Mouse (Mus musculus): ENCODE data around the gene Hsph1. TPM values are rescaled to one million over a fixed set of nuclear protein-coding genes. Genes with fewer than 3 reads are reported as not detected.

Gene Hsph1
- total and polyA plus RNA-seq, 3 experiments: 57.5 to 156 (median 80.9) TPM

DNA sequence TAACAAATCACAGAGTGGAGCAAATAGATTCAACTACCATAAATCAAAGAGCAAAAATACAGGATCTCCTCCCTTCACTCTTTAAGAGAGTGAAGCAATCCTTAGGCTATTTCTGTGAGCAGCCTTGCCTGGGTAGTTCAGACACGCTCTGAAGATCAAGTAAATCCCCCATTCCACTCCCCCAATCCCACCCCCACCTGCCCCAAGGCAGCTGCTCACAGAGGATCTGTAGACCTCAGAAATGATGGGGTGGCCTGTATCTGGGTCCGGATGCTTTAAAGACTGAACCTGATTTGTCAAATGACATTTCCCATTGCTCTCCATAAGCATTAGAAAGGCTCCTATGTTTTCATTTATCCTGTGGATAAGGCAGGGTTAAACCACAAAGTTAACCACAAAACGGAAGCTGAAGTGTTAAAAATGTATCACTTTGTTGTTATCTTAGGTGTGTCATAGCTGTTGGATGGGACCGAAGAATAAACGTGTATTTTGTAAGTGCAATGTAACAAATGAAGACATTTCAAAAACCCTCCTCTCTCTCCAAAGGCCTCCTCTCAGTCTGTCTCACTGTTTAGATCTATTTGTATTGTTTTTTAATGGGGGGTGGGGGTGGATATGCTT, 53.4 kb downstream of the Hsph1 start:
- no peak for TF ChIP-seq MXI1 (IDR thresholded peaks at IDR 0.05; ENCODE audit: low read depth, low read length)
- no peak for TF ChIP-seq ZKSCAN1 (IDR thresholded peaks at IDR 0.05; ENCODE audit: borderline replicate concordance, low read depth, low read length)
- TF ChIP-seq IRF4 (IDR thresholded peaks at IDR 0.05; ENCODE audit: low read depth, low read length): no peak
- Histone ChIP-seq H3K9ac (ENCODE audit: insufficient read depth, low read depth) (no peak overlapping the region), H3K4me2 (ENCODE audit: insufficient read depth, low read depth, poor library complexity, severe bottlenecking) (no peak overlapping the region), H3K36me3 (replicated peaks in 1 of 2; ENCODE audit: control insufficient read depth in 1 of 2, insufficient read depth in 1 of 2, low read length in 1 of 2) (no peaks in the 10 kb centered on the region), H3K79me2 (replicated peaks; ENCODE audit: control insufficient read depth, extremely low read depth, insufficient read depth, poor library complexity, severe bottlenecking) (no peaks in the 10 kb centered on the region), H3K4me3 (replicated peaks in 1 of 3; ENCODE audit: low read depth in 2 of 3, low read length in 2 of 3, poor library complexity in 1 of 3) (no peak overlapping the region), H3K4me1 (ENCODE audit: control insufficient read depth in 1 of 2, insufficient read depth in 2 of 2) (peaks cover 0 to 3% of the 10 kb centered on the region in 2 experiments; a peak in 1 of 4 replicates), H3K9me3 (replicated peaks; ENCODE audit: low read length) (no peaks in the 10 kb centered on the region), H3K27ac (ENCODE audit: insufficient read depth, low read depth) (no peak overlapping the region), H3K27me3 (replicated peaks) (no peaks in the 10 kb centered on the region)
- in situ Hi-C loops (cut with MboI; ENCODE audit: low pct_ligation_motif_present, low pct_unique_long_range_greater_than_20kb, low sequenced_read_pairs): no loop called here
- dilution Hi-C loops (cut with MboI; ENCODE audit: extremely low pct_ligation_motif_present, extremely low pct_unique_long_range_greater_than_20kb, low sequenced_read_pairs): no loop called here
- DNase-seq (ENCODE audit: extremely low read depth): no peak

DNA sequence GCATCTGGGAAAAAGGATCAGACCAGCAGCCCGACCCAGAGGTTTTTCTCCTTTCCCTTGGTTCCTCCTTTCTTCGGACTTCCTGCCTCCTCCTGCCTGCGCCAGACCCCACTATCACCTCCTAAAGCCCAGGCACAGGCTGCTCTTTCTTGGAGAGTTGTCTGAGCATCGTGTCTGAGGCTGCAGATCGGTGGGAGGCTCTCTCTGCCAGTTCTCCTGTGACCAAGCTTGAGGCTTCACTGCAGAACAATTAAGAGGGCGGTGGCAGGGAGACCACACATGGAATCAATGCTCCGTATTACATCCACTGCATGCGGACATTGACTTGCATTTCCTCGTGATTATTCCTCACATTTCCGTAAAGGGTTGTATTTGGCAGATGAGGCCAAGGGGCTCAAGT, 58.7 kb downstream of the Hsph1 start:
- DNase-seq (ENCODE audit: extremely low read depth): no peak
- H3K4me1 ChIP-seq (ENCODE audit: control insufficient read depth in 1 of 2, insufficient read depth in 2 of 2): no peaks in the 10 kb centered on the region
- H3K27me3 ChIP-seq (replicated peaks): no peaks in the 10 kb centered on the region
- H3K9me3 ChIP-seq (replicated peaks; ENCODE audit: low read length): no peaks in the 10 kb centered on the region
- dilution Hi-C loops (cut with MboI; ENCODE audit: extremely low pct_ligation_motif_present, extremely low pct_unique_long_range_greater_than_20kb, low sequenced_read_pairs): no loop called here
- no peak overlapping the region for H3K27ac ChIP-seq (ENCODE audit: insufficient read depth, low read depth)
- H3K36me3 ChIP-seq (replicated peaks in 1 of 2; ENCODE audit: control insufficient read depth in 1 of 2, insufficient read depth in 1 of 2, low read length in 1 of 2): no peaks in the 10 kb centered on the region
- no peak overlapping the region for H3K4me3 ChIP-seq (replicated peaks in 1 of 3; ENCODE audit: low read depth in 2 of 3, low read length in 2 of 3, poor library complexity in 1 of 3)
- no peak overlapping the region for H3K4me2 ChIP-seq (ENCODE audit: insufficient read depth, low read depth, poor library complexity, severe bottlenecking)
- TF ChIP-seq ETS1 (conservative IDR thresholded peaks at IDR 0.05; ENCODE audit: low read depth, low read length) (no peak), POLR2AphosphoS2 (IDR thresholded peaks at IDR 0.05; ENCODE audit: low read depth, low read length) (no peak), E2F4 (IDR thresholded peaks at IDR 0.05; ENCODE audit: insufficient replicate concordance, low read depth, low read length) (no peak), JUND (conservative IDR thresholded peaks at IDR 0.05; ENCODE audit: low read depth, low read length) (no peak), JUN (IDR thresholded peaks at IDR 0.05; ENCODE audit: insufficient read depth, low read depth, low read length) (no peak), NRF1 (IDR thresholded peaks at IDR 0.05; ENCODE audit: low read depth, low read length) (no peak), USF2 (conservative IDR thresholded peaks at IDR 0.05; ENCODE audit: low read depth, low read length) (no peak), PAX5 (IDR thresholded peaks at IDR 0.05; ENCODE audit: low read length) (no peak), RAD21 (IDR thresholded peaks at IDR 0.05; ENCODE audit: low read depth, low read length) (no peak), KAT2A (IDR thresholded peaks at IDR 0.05; ENCODE audit: insufficient replicate concordance, low read length) (no peak)
- H3K79me2 ChIP-seq (replicated peaks; ENCODE audit: control insufficient read depth, extremely low read depth, insufficient read depth, poor library complexity, severe bottlenecking): no peaks in the 10 kb centered on the region
- in situ Hi-C loops (cut with MboI; ENCODE audit: low pct_ligation_motif_present, low pct_unique_long_range_greater_than_20kb, low sequenced_read_pairs): no loop called here
- no peak overlapping the region for H3K9ac ChIP-seq (ENCODE audit: insufficient read depth, low read depth)

DNA sequence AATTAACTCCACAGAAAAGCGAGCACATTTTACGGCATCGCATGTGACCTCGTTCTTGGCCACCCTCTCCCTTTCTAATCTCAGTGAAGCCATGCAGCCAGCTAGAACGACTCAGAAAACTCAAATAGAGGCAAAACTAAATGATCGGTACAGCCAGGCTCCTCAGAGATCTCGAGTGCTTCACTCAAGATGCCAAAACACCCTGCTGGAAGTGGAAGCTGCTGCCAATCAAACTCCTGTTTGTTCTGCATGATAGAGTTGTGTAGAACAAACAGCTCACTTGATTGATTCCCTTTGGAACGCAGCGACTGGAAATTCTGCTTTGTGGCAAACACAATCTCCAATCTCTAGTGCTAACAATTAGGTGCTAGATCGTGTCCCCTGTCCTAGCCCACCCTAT, 59.2 kb downstream of the Hsph1 start:
- H3K9ac ChIP-seq (ENCODE audit: insufficient read depth, low read depth): no peak overlapping the region
- H3K27ac ChIP-seq (ENCODE audit: insufficient read depth, low read depth): no peak overlapping the region
- no peaks in the 10 kb centered on the region for H3K79me2 ChIP-seq (replicated peaks; ENCODE audit: control insufficient read depth, extremely low read depth, insufficient read depth, poor library complexity, severe bottlenecking)
- no peak for DNase-seq (ENCODE audit: extremely low read depth)
- H3K9me3 ChIP-seq (replicated peaks; ENCODE audit: low read length): no peaks in the 10 kb centered on the region
- TF ChIP-seq NRF1 (IDR thresholded peaks at IDR 0.05; ENCODE audit: low read depth, low read length): no peak
- in situ Hi-C loops (cut with MboI; ENCODE audit: low pct_ligation_motif_present, low pct_unique_long_range_greater_than_20kb, low sequenced_read_pairs) (no loop called here), dilution Hi-C loops (cut with MboI; ENCODE audit: extremely low pct_ligation_motif_present, extremely low pct_unique_long_range_greater_than_20kb, low sequenced_read_pairs) (no loop called here)
- no peaks in the 10 kb centered on the region for H3K4me1 ChIP-seq (ENCODE audit: control insufficient read depth in 1 of 2, insufficient read depth in 2 of 2)
- H3K36me3 ChIP-seq (replicated peaks in 1 of 2; ENCODE audit: control insufficient read depth in 1 of 2, insufficient read depth in 1 of 2, low read length in 1 of 2): no peaks in the 10 kb centered on the region
- H3K4me3 ChIP-seq (replicated peaks in 1 of 3; ENCODE audit: low read depth in 2 of 3, low read length in 2 of 3, poor library complexity in 1 of 3): no peak overlapping the region
- H3K4me2 ChIP-seq (ENCODE audit: insufficient read depth, low read depth, poor library complexity, severe bottlenecking): no peak overlapping the region
- no peaks in the 10 kb centered on the region for H3K27me3 ChIP-seq (replicated peaks)

Measured in CH12.LX (cell line).